Mouse (Mus musculus): ENCODE results near the gene Lmln. TPM values are rescaled to one million over a fixed set of nuclear protein-coding genes. Genes with fewer than 3 reads are reported as not detected.

Gene Lmln
- polyA plus RNA-seq (2011; ENCODE audit: insufficient read depth, insufficient read length, low replicate concordance, missing spikeins): 2.4 and 3.3 TPM in 2 replicates

GRCm38 (mm10) chr16:33062024-33062681 is at the start of gene Lmln:
Gene Lmln, plus strand, starts transcription at chr16:33062521.
- peak within 1 kb of the TSS; percentile 60 for H3K27ac ChIP-seq (ENCODE audit: control insufficient read depth, insufficient read depth, low read depth, low read length, poor library complexity)
- peaks cover 3% of the 10 kb centered on the region; the same call in 1 of the 2 replicates for H3K4me1 ChIP-seq (ENCODE audit: control insufficient read depth, insufficient read depth, low read length)
- under 1% methylated on average over 64 of the region's 64 CpGs for WGBS

GRCm38 (mm10) chr16:33013801-33014200 is 48.5 kb upstream of the Lmln start:
- TF ChIP-seq POLR2A (IDR thresholded peaks at IDR 0.05; ENCODE audit: borderline replicate concordance, control insufficient read depth, low read depth, low read length) (no peak), CTCF (IDR thresholded peaks at IDR 0.05; ENCODE audit: control insufficient read depth, insufficient read depth, low read length) (no peak)
- Histone ChIP-seq H3K27ac (ENCODE audit: control insufficient read depth, insufficient read depth, low read depth, low read length, poor library complexity) (no peak overlapping the region), H3K4me1 (ENCODE audit: control insufficient read depth, insufficient read depth, low read length) (no peaks in the 10 kb centered on the region), H3K4me3 (replicated peaks; ENCODE audit: control insufficient read depth, low read depth, low read length) (no peak overlapping the region)
- 91% methylated on average over 5 of the region's 5 CpGs for WGBS

More at GRCm38 (mm10) chr16:33062024-33062681, at the start of gene Lmln:
- TF ChIP-seq CTCF (IDR thresholded peaks at IDR 0.05; ENCODE audit: control insufficient read depth, insufficient read depth, low read length) (no peak), POLR2A (IDR thresholded peaks at IDR 0.05; ENCODE audit: borderline replicate concordance, control insufficient read depth, low read depth, low read length) (peak; percentile 76; the same call in 1 of the 2 replicates)
- H3K4me3 ChIP-seq (replicated peaks; ENCODE audit: control insufficient read depth, low read depth, low read length): peak within 1 kb of the TSS; percentile 92

DNA sequence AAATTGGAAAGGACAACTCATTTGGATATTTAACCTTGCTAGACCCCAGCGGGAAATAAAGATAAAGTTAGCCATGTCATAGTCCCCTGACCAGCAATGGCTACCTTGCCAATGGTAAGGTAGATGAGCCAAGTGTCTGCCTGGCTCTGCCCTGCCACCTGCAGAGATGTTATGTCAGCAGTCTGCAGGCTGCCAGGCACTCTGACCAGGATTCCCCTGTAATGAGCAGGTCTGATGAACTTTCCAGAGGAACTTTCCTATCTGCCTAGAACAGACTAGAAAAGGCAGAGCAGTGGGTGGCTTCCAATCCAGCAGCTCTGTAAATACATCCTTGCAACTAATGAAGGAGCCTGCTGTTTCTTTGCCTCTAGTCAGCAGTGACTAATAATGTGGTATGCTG is 47.4 kb upstream of the Lmln start:
- 86% methylated on average over 1 of the region's 1 CpGs for WGBS
- H3K4me1 ChIP-seq (ENCODE audit: control insufficient read depth, insufficient read depth, low read length): no peaks in the 10 kb centered on the region
- no peak overlapping the region for H3K4me3 ChIP-seq (replicated peaks; ENCODE audit: control insufficient read depth, low read depth, low read length)
- no peak overlapping the region for H3K27ac ChIP-seq (ENCODE audit: control insufficient read depth, insufficient read depth, low read depth, low read length, poor library complexity)
- TF ChIP-seq POLR2A (IDR thresholded peaks at IDR 0.05; ENCODE audit: borderline replicate concordance, control insufficient read depth, low read depth, low read length) (no peak), CTCF (IDR thresholded peaks at IDR 0.05; ENCODE audit: control insufficient read depth, insufficient read depth, low read length) (no peak)

DNA sequence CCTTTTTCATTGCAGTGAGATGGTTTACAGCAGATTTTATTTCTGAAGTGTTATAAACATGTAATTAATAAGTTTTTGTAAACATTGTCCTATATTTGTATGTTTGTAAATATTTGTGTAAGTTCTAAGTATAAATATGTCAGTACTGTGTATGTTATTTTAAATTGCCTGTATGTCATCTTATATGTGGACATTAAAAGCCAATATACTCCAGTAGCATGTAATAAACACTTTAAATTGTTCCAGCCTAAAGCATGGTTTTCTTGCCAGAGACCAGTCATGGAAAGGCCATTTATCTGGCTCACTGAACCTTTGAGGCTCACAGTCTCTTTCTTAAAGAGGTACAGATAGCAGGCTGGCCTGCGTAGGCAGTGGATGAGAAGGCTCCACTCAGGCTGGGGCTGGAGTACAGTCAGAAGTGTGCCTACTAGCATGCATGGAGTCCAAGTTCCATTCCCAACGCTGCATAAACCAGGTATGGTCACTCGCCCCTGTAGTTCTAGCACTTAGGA is 46.9 kb upstream of the Lmln start:
- 88% methylated on average over 3 of the region's 3 CpGs for WGBS
- H3K27ac ChIP-seq (ENCODE audit: control insufficient read depth, insufficient read depth, low read depth, low read length, poor library complexity): no peak overlapping the region
- no peaks in the 10 kb centered on the region for H3K4me1 ChIP-seq (ENCODE audit: control insufficient read depth, insufficient read depth, low read length)
- H3K4me3 ChIP-seq (replicated peaks; ENCODE audit: control insufficient read depth, low read depth, low read length): no peak overlapping the region
- TF ChIP-seq POLR2A (IDR thresholded peaks at IDR 0.05; ENCODE audit: borderline replicate concordance, control insufficient read depth, low read depth, low read length) (no peak), CTCF (IDR thresholded peaks at IDR 0.05; ENCODE audit: control insufficient read depth, insufficient read depth, low read length) (no peak)

GRCm38 (mm10) chr16:33015986-33016385 is 46.3 kb upstream of the Lmln start:
- no peak overlapping the region for H3K4me3 ChIP-seq (replicated peaks; ENCODE audit: control insufficient read depth, low read depth, low read length)
- no peaks in the 10 kb centered on the region for H3K4me1 ChIP-seq (ENCODE audit: control insufficient read depth, insufficient read depth, low read length)
- H3K27ac ChIP-seq (ENCODE audit: control insufficient read depth, insufficient read depth, low read depth, low read length, poor library complexity): no peak overlapping the region
- TF ChIP-seq CTCF (IDR thresholded peaks at IDR 0.05; ENCODE audit: control insufficient read depth, insufficient read depth, low read length): no peak
- no peak for TF ChIP-seq POLR2A (IDR thresholded peaks at IDR 0.05; ENCODE audit: borderline replicate concordance, control insufficient read depth, low read depth, low read length)
- WGBS: 65% methylated on average over 2 of the region's 2 CpGs

DNA sequence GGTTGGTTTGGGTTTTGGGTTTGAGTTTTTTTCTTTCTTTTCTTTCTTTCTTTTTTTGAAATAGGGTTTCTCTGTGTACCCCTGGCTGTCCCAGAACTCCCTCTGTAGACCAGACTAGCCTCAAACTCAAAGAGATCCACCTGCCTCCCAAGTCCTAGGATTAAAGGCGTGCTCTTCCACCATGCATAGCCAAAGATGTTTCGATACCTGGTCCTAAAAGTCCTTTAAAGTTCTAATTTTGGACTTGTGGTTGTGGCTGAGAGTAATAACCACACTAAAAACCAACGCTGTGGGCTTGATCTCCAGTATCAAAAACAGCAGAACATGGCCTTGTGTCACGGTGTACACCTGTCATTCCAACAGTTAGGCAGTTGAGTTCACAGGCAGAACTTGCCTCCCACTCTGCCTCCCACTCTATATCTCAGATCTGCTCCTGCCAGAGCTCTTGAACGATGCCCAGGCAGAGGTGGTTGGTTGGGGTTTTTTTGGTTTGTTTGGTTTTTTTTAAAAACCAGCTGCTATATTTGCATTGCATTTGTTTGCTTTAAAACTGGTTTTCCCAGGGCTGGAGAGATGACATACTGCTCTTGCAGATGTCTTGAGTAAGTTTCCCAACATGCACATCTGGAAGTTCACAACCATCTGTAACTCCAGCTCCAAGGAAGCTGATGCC is 44.5 kb upstream of the Lmln start:
- TF ChIP-seq CTCF (IDR thresholded peaks at IDR 0.05; ENCODE audit: control insufficient read depth, insufficient read depth, low read length): no peak
- TF ChIP-seq POLR2A (IDR thresholded peaks at IDR 0.05; ENCODE audit: borderline replicate concordance, control insufficient read depth, low read depth, low read length): no peak
- no peak overlapping the region for H3K4me3 ChIP-seq (replicated peaks; ENCODE audit: control insufficient read depth, low read depth, low read length)
- WGBS: 50% methylated on average over 5 of the region's 5 CpGs
- no peak overlapping the region for H3K27ac ChIP-seq (ENCODE audit: control insufficient read depth, insufficient read depth, low read depth, low read length, poor library complexity)
- H3K4me1 ChIP-seq (ENCODE audit: control insufficient read depth, insufficient read depth, low read length): no peaks in the 10 kb centered on the region

- TF ChIP-seq POLR2A (IDR thresholded peaks at IDR 0.05; ENCODE audit: borderline replicate concordance, control insufficient read depth, low read depth, low read length) (no peak), CTCF (IDR thresholded peaks at IDR 0.05; ENCODE audit: control insufficient read depth, insufficient read depth, low read length) (no peak)
- no peaks in the 10 kb centered on the region for H3K4me1 ChIP-seq (ENCODE audit: control insufficient read depth, insufficient read depth, low read length)
- no peak overlapping the region for H3K27ac ChIP-seq (ENCODE audit: control insufficient read depth, insufficient read depth, low read depth, low read length, poor library complexity)
- 86% methylated on average over 21 of the region's 21 CpGs for WGBS
- H3K4me3 ChIP-seq (replicated peaks; ENCODE audit: control insufficient read depth, low read depth, low read length): no peak overlapping the region
Observed at GRCm38 (mm10) chr16:33019117-33019770, 43.1 kb upstream of the Lmln start.

DNA sequence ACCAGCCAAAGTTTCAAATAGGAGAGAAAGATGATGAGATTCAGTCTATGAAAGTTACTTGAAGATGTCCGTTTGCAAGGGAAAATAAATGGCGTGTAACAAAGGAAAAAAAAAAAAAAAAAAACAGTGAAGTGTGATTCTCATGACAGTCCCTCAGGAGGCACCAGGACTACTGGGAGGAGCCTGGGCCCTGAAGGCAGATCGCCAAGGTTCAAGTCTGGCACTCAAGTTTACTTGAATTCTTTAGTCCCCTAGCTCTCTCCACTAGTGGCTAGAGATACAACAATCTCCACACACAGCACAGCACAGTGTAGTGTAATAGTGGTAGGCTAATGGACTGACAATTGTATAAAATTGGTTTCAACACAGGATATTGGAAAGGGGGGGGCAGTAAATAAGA is 40.9 kb upstream of the Lmln start:
- WGBS: 75% methylated on average over 3 of the region's 3 CpGs
- Histone ChIP-seq H3K4me3 (replicated peaks; ENCODE audit: control insufficient read depth, low read depth, low read length) (no peak overlapping the region), H3K27ac (ENCODE audit: control insufficient read depth, insufficient read depth, low read depth, low read length, poor library complexity) (no peak overlapping the region), H3K4me1 (ENCODE audit: control insufficient read depth, insufficient read depth, low read length) (no peaks in the 10 kb centered on the region)
- TF ChIP-seq POLR2A (IDR thresholded peaks at IDR 0.05; ENCODE audit: borderline replicate concordance, control insufficient read depth, low read depth, low read length) (no peak), CTCF (IDR thresholded peaks at IDR 0.05; ENCODE audit: control insufficient read depth, insufficient read depth, low read length) (no peak)

All from bone marrow, adult 2 months (tissue).